Mouse (Mus musculus) forebrain, postnatal 0 days (tissue): ENCODE data around the gene Selenot. TPM values are rescaled to one million over a fixed set of nuclear protein-coding genes. Genes with fewer than 3 reads are reported as not detected.

Experiments used
- ATAC-seq: fragments of 200-750 bp; cut with Nextera tagmentation; 2 replicates; pipeline ENCODE4 v1.8.0; 2017; ENCODE audit warnings: mild to moderate bottlenecking, moderate library complexity
- DNase-seq: peaks from one replicate; pipeline ENCODE4 v3.0.0-alpha.2; 2015
- H3K27ac ChIP-seq: fragments of 300-500 bp; sonication (generic); 2 replicates; pipeline ENCODE4 v1.5.1; 2014; ENCODE audit warnings: low read depth, mild to moderate bottlenecking, antibody characterized with exemption, low read length, moderate library complexity, mixed read lengths
- H3K27me3 ChIP-seq: fragments of 300-500 bp; sonication (generic); 2 replicates; pipeline ENCODE4 v1.6.1; 2014; ENCODE audit warnings: mild to moderate bottlenecking, low read length, mixed read lengths; ENCODE audit not compliant: insufficient read depth
- H3K36me3 ChIP-seq: fragments of 300-500 bp; sonication (generic); 2 replicates; pipeline ENCODE4 v1.6.1; 2014; ENCODE audit warnings: mild to moderate bottlenecking, moderate library complexity; ENCODE audit not compliant: insufficient read depth
- H3K4me1 ChIP-seq: fragments of 300-500 bp; sonication (generic); 2 replicates; pipeline ENCODE4 v1.6.1; 2014; ENCODE audit warnings: antibody characterized with exemption; ENCODE audit not compliant: insufficient read depth
- H3K4me2 ChIP-seq: fragments of 300-500 bp; sonication (generic); 2 replicates; pipeline ENCODE4 v1.6.1; 2014; ENCODE audit warnings: low read depth, mild to moderate bottlenecking, moderate library complexity
- H3K4me3 ChIP-seq: fragments of 300-500 bp; sonication (generic); 2 replicates; pipeline ENCODE4 v1.5.1; 2014; ENCODE audit warnings: low read depth, low read length, mixed read lengths
- H3K9ac ChIP-seq: fragments of 300-500 bp; sonication (generic); 2 replicates; pipeline ENCODE4 v1.6.1; 2014; ENCODE audit warnings: mild to moderate bottlenecking
- H3K9me3 ChIP-seq: fragments of 300-500 bp; sonication (generic); 2 replicates; pipeline ENCODE4 v1.6.1; 2016; ENCODE audit warnings: low read length
- CTCF ChIP-seq: sonication (generic); IDR thresholded peaks from 2 replicates; pipeline ENCODE4 v1.5.1; 2016; ENCODE audit warnings: antibody characterized with exemption, control low read depth, low read depth
- WGBS: fragments of 180-500 bp; shearing (Covaris S2); extraction: QIAGEN DNeasy Blood & Tissue Kit; methylation state at CpG from one replicate; pipeline ENCODE4 v1.1.7; 2014; 5-methylcytosine and 5-hydroxymethylcytosine counted together
- polyA plus RNA-seq: library from polyadenylated mRNA; unstranded; fragments of >200 nt; fragmentation: Nextera tagmentation; extraction: Ambion mirVana; gene quantifications from 2 replicates; pipeline ENCODE4 v1.2.1, GENCODE M21; 2015
- total RNA-seq: library from RNA; depleted of rRNA; stranded (reverse); fragments of >200 nt; gene quantifications from 2 replicates; pipeline ENCODE4 v1.2.3, GENCODE M21; 2014

The Selenot gene
- total and polyA plus RNA-seq, 2 experiments from 2014 or later: 19.3 to 190 TPM

GRCm38 (mm10) chr3:58593623-58594022, 17.2 kb downstream of the Selenot start:
- WGBS: 42% methylated on average over 5 of the region's 5 CpGs
- Histone ChIP-seq H3K9ac (no peak overlapping the region), H3K4me3 (no peak overlapping the region), H3K36me3 (peaks cover 9% of the 10 kb centered on the region), H3K4me1 (no peaks in the 10 kb centered on the region), H3K27me3 (no peaks in the 10 kb centered on the region), H3K9me3 (no peaks in the 10 kb centered on the region), H3K4me2 (no peak overlapping the region), H3K27ac (no peak overlapping the region)
- ATAC-seq (no peak), DNase-seq (no peak)
- no peak for TF ChIP-seq CTCF

- ATAC-seq (no peak), DNase-seq (no peak)
- H3K9me3 ChIP-seq: no peaks in the 10 kb centered on the region
- no peak overlapping the region for H3K4me2 ChIP-seq
- no peak for TF ChIP-seq CTCF
- no peak overlapping the region for H3K27ac ChIP-seq
- no peaks in the 10 kb centered on the region for H3K36me3 ChIP-seq
- H3K27me3 ChIP-seq: no peaks in the 10 kb centered on the region
- H3K9ac ChIP-seq: no peak overlapping the region
- H3K4me1 ChIP-seq: no peaks in the 10 kb centered on the region
- WGBS: 51% methylated on average over 4 of the region's 4 CpGs
- H3K4me3 ChIP-seq: no peak overlapping the region
These were observed 32.1 kb downstream of the Selenot start for GRCm38 (mm10) chr3:58608506-58608905.

- no peak overlapping the region for H3K9ac ChIP-seq
- H3K4me1 ChIP-seq: no peaks in the 10 kb centered on the region
- DNase-seq: no peak
- WGBS: 79% methylated on average over 5 of the region's 5 CpGs
- ATAC-seq: no peak
- H3K9me3 ChIP-seq: no peaks in the 10 kb centered on the region
- no peak for TF ChIP-seq CTCF
- no peak overlapping the region for H3K4me3 ChIP-seq
- H3K36me3 ChIP-seq: no peaks in the 10 kb centered on the region
- H3K4me2 ChIP-seq: no peak overlapping the region
- H3K27ac ChIP-seq: no peak overlapping the region
- no peaks in the 10 kb centered on the region for H3K27me3 ChIP-seq
These were observed 33.5 kb downstream of the Selenot start for GRCm38 (mm10) chr3:58609985-58610384.

GRCm38 (mm10) chr3:58621066-58621465, 44.6 kb downstream of the Selenot start:
- Histone ChIP-seq H3K27ac (no peak overlapping the region), H3K4me3 (no peak overlapping the region), H3K9ac (no peak overlapping the region), H3K36me3 (no peaks in the 10 kb centered on the region), H3K4me2 (no peak overlapping the region), H3K9me3 (no peaks in the 10 kb centered on the region), H3K4me1 (no peaks in the 10 kb centered on the region), H3K27me3 (no peaks in the 10 kb centered on the region)
- 89% methylated on average over 7 of the region's 7 CpGs for WGBS
- no peak for DNase-seq
- no peak for TF ChIP-seq CTCF
- ATAC-seq: no peak

- no peaks in the 10 kb centered on the region for H3K9me3 ChIP-seq
- H3K9ac ChIP-seq: no peak overlapping the region
- DNase-seq (no peak), ATAC-seq (no peak)
- TF ChIP-seq CTCF: no peak
- H3K36me3 ChIP-seq: no peaks in the 10 kb centered on the region
- H3K27me3 ChIP-seq: no peaks in the 10 kb centered on the region
- no peaks in the 10 kb centered on the region for H3K4me1 ChIP-seq
- H3K4me2 ChIP-seq: no peak overlapping the region
- no peak overlapping the region for H3K4me3 ChIP-seq
- WGBS: 76% methylated on average over 3 of the region's 3 CpGs
- no peak overlapping the region for H3K27ac ChIP-seq
These were observed 46.4 kb downstream of the Selenot start for GRCm38 (mm10) chr3:58622665-58623394.

GRCm38 (mm10) chr3:58624981-58625380, 48.5 kb downstream of the Selenot start:
- no peak for TF ChIP-seq CTCF
- H3K9ac ChIP-seq: no peak overlapping the region
- 93% methylated on average over 4 of the region's 4 CpGs for WGBS

GRCm38 (mm10) chr3:58631693-58632092, 55.3 kb downstream of the Selenot start:
- Histone ChIP-seq H3K4me2 (no peak overlapping the region), H3K27ac (no peak overlapping the region), H3K9ac (no peak overlapping the region), H3K27me3 (no peaks in the 10 kb centered on the region), H3K9me3 (no peaks in the 10 kb centered on the region), H3K36me3 (no peaks in the 10 kb centered on the region), H3K4me1 (no peaks in the 10 kb centered on the region), H3K4me3 (no peak overlapping the region)
- DNase-seq: no peak
- no peak for ATAC-seq
- 89% methylated on average over 2 of the region's 2 CpGs for WGBS
- no peak for TF ChIP-seq CTCF

More at GRCm38 (mm10) chr3:58624981-58625380, 48.5 kb downstream of the Selenot start:
- DNase-seq: no peak
- no peaks in the 10 kb centered on the region for H3K9me3 ChIP-seq
- no peak for ATAC-seq
- H3K27me3 ChIP-seq: no peaks in the 10 kb centered on the region
- H3K4me3 ChIP-seq: no peak overlapping the region
- no peaks in the 10 kb centered on the region for H3K36me3 ChIP-seq
- no peak overlapping the region for H3K27ac ChIP-seq
- H3K4me2 ChIP-seq: no peak overlapping the region
- no peaks in the 10 kb centered on the region for H3K4me1 ChIP-seq
